Mouse (Mus musculus) midbrain, embryonic 12.5 days (tissue): ENCODE measurements at regions not wholly inside any gene's neighbourhood (a gene's known extent, or its start where the extent isn't known, plus 50 kb on each side); places are given as distances from the start of the nearest gene placed in this dataset.

Source experiments
- ATAC-seq: fragments of 200-750 bp; cut with Nextera tagmentation; 2 replicates; pipeline ENCODE4 v1.8.0; 2017; ENCODE audit warnings: low read depth, moderate TSS enrichment, moderate library complexity; ENCODE audit not compliant: low FRiP score
- H3K27ac ChIP-seq: fragments of 300-500 bp; sonication (generic); replicated peaks from 2 replicates; pipeline ENCODE4 v1.5.1; 2016; ENCODE audit warnings: mild to moderate bottlenecking
- H3K27me3 ChIP-seq: fragments of 300-500 bp; sonication (generic); 2 replicates; pipeline ENCODE4 v1.6.1; 2016; ENCODE audit warnings: mild to moderate bottlenecking
- H3K36me3 ChIP-seq: fragments of 300-500 bp; sonication (generic); 2 replicates; pipeline ENCODE4 v1.6.1; 2016
- H3K4me1 ChIP-seq: fragments of 300-500 bp; sonication (generic); 2 replicates; pipeline ENCODE4 v1.6.1; 2016
- H3K4me2 ChIP-seq: fragments of 300-500 bp; sonication (generic); replicated peaks from 2 replicates; pipeline ENCODE4 v1.6.1; 2016; ENCODE audit warnings: mild to moderate bottlenecking, moderate library complexity
- H3K4me3 ChIP-seq: fragments of 300-500 bp; sonication (generic); 2 replicates; pipeline ENCODE4 v1.5.1; 2016; ENCODE audit warnings: mild to moderate bottlenecking
- H3K9ac ChIP-seq: fragments of 300-500 bp; sonication (generic); replicated peaks from 2 replicates; pipeline ENCODE4 v1.6.1; 2016; ENCODE audit warnings: mild to moderate bottlenecking, moderate library complexity
- H3K9me3 ChIP-seq: fragments of 300-500 bp; sonication (generic); 2 replicates; pipeline ENCODE4 v1.6.1; 2016; ENCODE audit warnings: mild to moderate bottlenecking
- WGBS: fragments of 180-500 bp; shearing (Covaris S2); methylation state at CpG from one replicate; pipeline ENCODE4 v1.1.7; 2016; 5-methylcytosine and 5-hydroxymethylcytosine counted together

GRCm38 (mm10) chr10:44930796-44931195, 136.2 kb upstream of the Prep start:
- no peak overlapping the region for H3K4me2 ChIP-seq
- H3K9ac ChIP-seq: no peak overlapping the region
- H3K27me3 ChIP-seq: no peaks in the 10 kb centered on the region
- H3K27ac ChIP-seq: no peak overlapping the region
- WGBS: 98% methylated on average over 2 of the region's 2 CpGs
- H3K4me3 ChIP-seq: no peak overlapping the region
- H3K9me3 ChIP-seq: no peaks in the 10 kb centered on the region
- no peaks in the 10 kb centered on the region for H3K36me3 ChIP-seq
- ATAC-seq: no peak
- no peaks in the 10 kb centered on the region for H3K4me1 ChIP-seq

GRCm38 (mm10) chr10:44913751-44914388, 153.1 kb upstream of the Prep start:
- no peaks in the 10 kb centered on the region for H3K36me3 ChIP-seq
- H3K9ac ChIP-seq: no peak overlapping the region
- no peak for ATAC-seq
- H3K27ac ChIP-seq: no peak overlapping the region
- H3K4me3 ChIP-seq: no peak overlapping the region
- WGBS: 94% methylated on average over 8 of the region's 8 CpGs
- H3K27me3 ChIP-seq: no peaks in the 10 kb centered on the region
- no peak overlapping the region for H3K4me2 ChIP-seq
- no peaks in the 10 kb centered on the region for H3K9me3 ChIP-seq
- H3K4me1 ChIP-seq: no peaks in the 10 kb centered on the region

GRCm38 (mm10) chr10:44904520-44904919, 162.5 kb upstream of the Prep start:
- no peaks in the 10 kb centered on the region for H3K27me3 ChIP-seq
- no peaks in the 10 kb centered on the region for H3K36me3 ChIP-seq
- no peak overlapping the region for H3K9ac ChIP-seq
- no peaks in the 10 kb centered on the region for H3K4me1 ChIP-seq
- no peak for ATAC-seq
- H3K4me3 ChIP-seq: no peak overlapping the region
- H3K27ac ChIP-seq: no peak overlapping the region
- no peaks in the 10 kb centered on the region; the same call in 1 of the 2 replicates for H3K9me3 ChIP-seq
- no peak overlapping the region for H3K4me2 ChIP-seq
- WGBS: 93% methylated on average over 4 of the region's 4 CpGs

- H3K27ac ChIP-seq: no peak overlapping the region
- H3K9ac ChIP-seq: no peak overlapping the region
- H3K4me3 ChIP-seq: no peak overlapping the region
- no peaks in the 10 kb centered on the region for H3K27me3 ChIP-seq
- WGBS: 88% methylated on average over 2 of the region's 2 CpGs
- no peaks in the 10 kb centered on the region for H3K4me1 ChIP-seq
- no peak overlapping the region for H3K4me2 ChIP-seq
- no peaks in the 10 kb centered on the region for H3K36me3 ChIP-seq
- no peaks in the 10 kb centered on the region; the same call in 1 of the 2 replicates for H3K9me3 ChIP-seq
- ATAC-seq: no peak
Observed at GRCm38 (mm10) chr10:44901203-44901602, 165.8 kb upstream of the Prep start.

GRCm38 (mm10) chr10:44892124-44892523, 174.9 kb upstream of the Prep start:
- WGBS: 67% methylated on average over 6 of the region's 6 CpGs

GRCm38 (mm10) chr10:44887081-44887683, 179.8 kb upstream of the Prep start:
- ATAC-seq: peak; percentile 85
- H3K9ac ChIP-seq: no peak overlapping the region
- peaks cover 4% of the 10 kb centered on the region; the same call in 1 of the 2 replicates for H3K27me3 ChIP-seq
- peaks cover 9% of the 10 kb centered on the region for H3K4me1 ChIP-seq
- WGBS: 38% methylated on average over 14 of the region's 14 CpGs
- no peaks in the 10 kb centered on the region for H3K9me3 ChIP-seq
- H3K27ac ChIP-seq: no peak overlapping the region
- no peaks in the 10 kb centered on the region for H3K36me3 ChIP-seq
- H3K4me3 ChIP-seq: no peak overlapping the region
- no peak overlapping the region; the same call in 1 of the 2 replicates for H3K4me2 ChIP-seq

More at GRCm38 (mm10) chr10:44892124-44892523, 174.9 kb upstream of the Prep start:
- no peaks in the 10 kb centered on the region for H3K9me3 ChIP-seq
- no peak overlapping the region for H3K4me3 ChIP-seq
- no peaks in the 10 kb centered on the region for H3K27me3 ChIP-seq
- ATAC-seq: no peak
- H3K4me1 ChIP-seq: peaks cover 5% of the 10 kb centered on the region
- no peak overlapping the region for H3K9ac ChIP-seq
- H3K4me2 ChIP-seq: no peak overlapping the region
- no peak overlapping the region for H3K27ac ChIP-seq
- H3K36me3 ChIP-seq: no peaks in the 10 kb centered on the region

GRCm38 (mm10) chr10:44881967-44882366, 185.0 kb upstream of the Prep start:
- Histone ChIP-seq H3K36me3 (no peaks in the 10 kb centered on the region), H3K4me1 (peaks cover 2% of the 10 kb centered on the region), H3K27me3 (peaks cover 4% of the 10 kb centered on the region; the same call in 1 of the 2 replicates), H3K9ac (no peak overlapping the region), H3K4me3 (no peak overlapping the region), H3K4me2 (no peak overlapping the region), H3K27ac (no peak overlapping the region), H3K9me3 (no peaks in the 10 kb centered on the region)
- 80% methylated on average over 2 of the region's 2 CpGs for WGBS
- no peak for ATAC-seq

GRCm38 (mm10) chr10:44877076-44877663, 189.8 kb upstream of the Prep start:
- H3K4me3 ChIP-seq: no peak overlapping the region
- H3K4me2 ChIP-seq: no peak overlapping the region
- no peak for ATAC-seq
- no peaks in the 10 kb centered on the region for H3K4me1 ChIP-seq
- 93% methylated on average over 9 of the region's 9 CpGs for WGBS
- no peaks in the 10 kb centered on the region for H3K9me3 ChIP-seq
- H3K27ac ChIP-seq: no peak overlapping the region
- H3K27me3 ChIP-seq: no peaks in the 10 kb centered on the region
- no peak overlapping the region for H3K9ac ChIP-seq
- no peaks in the 10 kb centered on the region for H3K36me3 ChIP-seq

GRCm38 (mm10) chr10:44873642-44874285, 193.2 kb upstream of the Prep start:
- WGBS: 85% methylated on average over 5 of the region's 5 CpGs
- H3K27ac ChIP-seq: no peak overlapping the region
- H3K4me3 ChIP-seq: no peak overlapping the region
- no peaks in the 10 kb centered on the region for H3K4me1 ChIP-seq
- no peaks in the 10 kb centered on the region for H3K27me3 ChIP-seq
- no peak overlapping the region for H3K4me2 ChIP-seq
- ATAC-seq: no peak
- no peaks in the 10 kb centered on the region for H3K9me3 ChIP-seq
- H3K9ac ChIP-seq: no peak overlapping the region
- H3K36me3 ChIP-seq: no peaks in the 10 kb centered on the region

GRCm38 (mm10) chr10:44864191-44864747, 202.7 kb upstream of the Prep start:
- H3K27me3 ChIP-seq: no peaks in the 10 kb centered on the region
- H3K9me3 ChIP-seq: no peaks in the 10 kb centered on the region
- no peak for ATAC-seq
- H3K27ac ChIP-seq: no peak overlapping the region
- 92% methylated on average over 1 of the region's 1 CpGs for WGBS
- no peak overlapping the region for H3K4me3 ChIP-seq
- H3K36me3 ChIP-seq: no peaks in the 10 kb centered on the region
- no peak overlapping the region for H3K9ac ChIP-seq
- no peak overlapping the region for H3K4me2 ChIP-seq
- no peaks in the 10 kb centered on the region; the same call in 1 of the 2 replicates for H3K4me1 ChIP-seq

- H3K4me1 ChIP-seq: no peaks in the 10 kb centered on the region; the same call in 1 of the 2 replicates
- H3K27ac ChIP-seq: no peak overlapping the region
- ATAC-seq: no peak
- H3K36me3 ChIP-seq: no peaks in the 10 kb centered on the region
- no peak overlapping the region for H3K4me3 ChIP-seq
- H3K4me2 ChIP-seq: no peak overlapping the region
- no peaks in the 10 kb centered on the region for H3K27me3 ChIP-seq
- WGBS: 76% methylated on average over 8 of the region's 8 CpGs
- no peaks in the 10 kb centered on the region for H3K9me3 ChIP-seq
- H3K9ac ChIP-seq: no peak overlapping the region
Observed at GRCm38 (mm10) chr10:44862360-44862674, 204.7 kb upstream of the Prep start.
